Mouse (Mus musculus) cerebellum, postnatal 4 days (tissue): Measurements from ENCODE around the gene Gm44973.
A peak's percentile ranks its signal among the peaks of the same experiment; 100 is the strongest.
"Not testable (repeated sequence)": the region's sequence is repeated elsewhere in the genome, so short reads cannot be mapped to it uniquely, and the experiment has no call there.

Experiments
- DNase-seq, 2 experiments: peaks; one replicate each; pipeline ENCODE4 v3.0.0; 2022; ENCODE audit warnings: low spot score in 2 of 2, mixed read lengths in 1 of 2

Gene Gm44973

DNA sequence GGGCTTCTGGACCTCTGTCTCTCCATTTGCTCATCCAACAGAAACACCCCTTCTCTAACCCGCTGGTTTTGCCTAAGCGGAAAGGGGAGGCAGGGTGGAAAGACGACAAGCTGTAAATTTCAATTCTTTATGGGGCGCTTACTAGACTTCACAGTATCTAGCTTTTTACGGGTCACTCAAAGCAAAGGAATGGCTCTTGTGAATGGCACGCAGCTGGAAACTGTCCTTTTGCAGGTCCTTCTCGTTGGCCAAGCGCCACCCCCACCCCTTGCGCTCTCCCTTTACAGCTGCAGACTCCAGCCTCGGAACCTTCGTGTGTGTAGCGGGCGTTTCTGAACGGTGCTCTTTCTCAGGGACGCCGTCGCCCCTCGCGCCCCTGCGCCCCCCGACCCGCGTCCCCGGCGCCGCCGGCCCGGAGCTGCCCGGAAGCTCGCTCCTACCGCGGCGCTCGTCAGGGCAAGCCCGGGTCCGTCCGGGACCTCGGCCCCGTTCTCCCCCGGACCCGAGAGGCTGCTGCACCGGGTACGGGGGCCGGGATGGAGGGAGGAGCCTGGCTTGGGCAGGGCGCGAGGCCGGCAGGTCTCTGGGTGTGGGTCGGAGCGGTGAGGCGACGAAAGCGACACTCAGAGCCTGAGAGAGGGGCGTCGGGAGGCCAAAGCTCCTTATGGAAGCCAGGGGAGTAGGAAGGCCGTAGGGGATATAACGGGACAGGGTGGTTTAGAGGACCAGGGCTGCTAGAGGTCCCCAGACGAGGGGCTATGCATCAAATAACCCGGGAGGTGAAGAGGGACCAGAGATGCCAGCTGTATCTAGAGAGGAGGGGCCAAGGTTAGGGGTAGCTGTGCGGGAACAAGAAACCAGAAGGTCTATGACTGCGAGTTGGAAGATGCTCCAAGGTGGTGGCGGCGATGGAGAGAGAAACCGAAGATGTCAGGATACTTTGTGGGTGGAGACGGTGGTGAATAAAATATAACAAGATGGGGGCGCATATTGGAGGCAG, 36.2 kb downstream of the Gm44973 start, which contains the start of gene Zfp580:
TSS of gene Zfp580 (plus strand) at position 346 of the 1,000 bp plus-strand sequence.
- DNase-seq, result peak; percentile 70 to 83

DNA sequence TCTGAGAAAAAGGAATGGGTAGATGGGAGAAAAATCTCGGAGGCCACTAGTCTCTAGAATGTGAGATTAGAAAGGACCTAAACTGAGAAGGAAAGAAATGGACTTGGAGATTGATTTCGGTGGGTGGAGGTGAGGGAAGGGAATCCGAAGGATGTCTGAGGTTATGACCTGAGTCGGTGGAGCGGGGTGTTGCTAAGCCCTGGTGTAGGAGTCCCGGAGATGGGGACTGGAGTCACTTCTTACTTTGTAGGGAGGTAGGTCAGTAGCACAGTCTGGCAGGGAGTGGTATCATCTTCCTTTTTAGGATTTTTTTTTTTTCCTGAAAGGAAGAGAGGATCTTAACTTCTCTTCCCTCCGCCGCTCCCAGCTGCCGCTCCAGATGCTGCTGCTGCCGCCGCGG, 37.1 kb downstream of the Gm44973 start:
- no peak for DNase-seq

- no peak for DNase-seq
These were observed 37.6 kb downstream of the Gm44973 start for GRCm38 (mm10) chr7:5052931-5053343.

- no peak for DNase-seq
These were observed 38.3 kb downstream of the Gm44973 start for GRCm38 (mm10) chr7:5053456-5054179.

- peak in 1 of 2 experiments; percentile 45 for DNase-seq
These were observed 41.5 kb downstream of the Gm44973 start for GRCm38 (mm10) chr7:5056651-5057263.

GRCm38 (mm10) chr7:5057381-5057780, 42.1 kb downstream of the Gm44973 start:
- DNase-seq, result no peak

DNA sequence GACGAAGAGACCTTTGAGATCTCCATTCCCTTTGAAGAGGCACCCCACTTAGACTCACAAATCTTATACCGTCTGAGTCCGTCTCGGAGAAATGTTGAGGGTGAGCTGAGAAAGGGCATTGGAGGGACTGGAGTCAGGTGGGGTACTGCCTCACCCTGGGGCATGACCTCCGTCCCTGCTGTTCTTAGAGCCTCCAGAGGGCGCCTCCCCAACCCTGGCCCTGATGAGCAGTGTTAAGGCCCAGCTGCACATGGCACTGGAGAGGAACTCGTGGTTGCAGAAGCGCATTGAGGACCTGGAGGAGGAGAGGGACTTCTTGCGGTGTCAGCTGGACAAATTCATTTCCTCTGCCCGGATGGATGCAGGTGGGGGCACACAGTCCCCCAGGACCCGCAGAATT, 42.5 kb downstream of the Gm44973 start:
- DNase-seq, result no peak

DNA sequence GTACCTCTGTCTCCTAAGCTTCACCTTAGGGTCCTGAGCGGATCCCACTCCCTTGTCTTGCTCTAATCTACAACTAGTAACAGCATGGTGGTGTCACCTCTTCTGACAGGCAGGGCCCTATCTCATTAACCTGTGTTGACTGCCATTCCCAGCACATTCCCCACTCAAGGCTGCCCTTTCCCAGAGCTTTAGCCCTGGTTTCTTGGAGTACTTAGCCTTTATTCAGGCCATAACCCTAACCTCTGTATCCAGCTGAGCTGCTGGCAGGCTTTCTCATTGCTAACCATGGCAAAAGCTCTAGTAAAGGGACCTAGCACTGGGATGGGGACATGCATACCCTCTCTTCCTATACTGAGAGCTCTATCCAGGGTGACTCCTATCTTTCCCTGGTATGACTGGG, 43.3 kb downstream of the Gm44973 start:
- no peak for DNase-seq

- DNase-seq, result no peak
These were observed 44.1 kb downstream of the Gm44973 start for GRCm38 (mm10) chr7:5059421-5059820.

DNA sequence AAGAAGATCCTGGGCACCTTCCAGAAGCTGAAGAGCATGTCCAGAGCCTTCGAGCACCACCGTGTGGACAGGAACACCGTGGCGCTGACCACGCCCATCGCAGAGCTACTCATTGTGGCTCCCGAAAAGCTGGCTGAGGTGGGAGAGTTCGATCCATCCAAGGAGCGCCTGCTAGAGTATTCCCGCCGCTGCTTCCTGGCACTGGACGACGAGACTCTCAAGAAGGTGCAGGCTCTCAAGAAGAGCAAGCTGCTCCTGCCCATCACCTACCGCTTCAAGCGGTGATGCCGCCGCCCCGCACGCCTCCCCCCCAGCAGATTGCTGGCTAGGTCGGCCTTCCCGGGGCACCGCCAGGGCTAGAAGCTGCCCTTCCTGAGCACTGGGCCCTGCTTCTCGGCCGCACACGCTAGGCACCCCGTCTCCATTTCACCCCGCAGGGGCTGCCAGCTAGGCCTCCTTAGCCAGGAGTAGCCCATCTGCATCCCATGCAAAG, 45.0 kb downstream of the Gm44973 start:
- DNase-seq, result peak in 1 of 2 experiments; percentile 82

DNA sequence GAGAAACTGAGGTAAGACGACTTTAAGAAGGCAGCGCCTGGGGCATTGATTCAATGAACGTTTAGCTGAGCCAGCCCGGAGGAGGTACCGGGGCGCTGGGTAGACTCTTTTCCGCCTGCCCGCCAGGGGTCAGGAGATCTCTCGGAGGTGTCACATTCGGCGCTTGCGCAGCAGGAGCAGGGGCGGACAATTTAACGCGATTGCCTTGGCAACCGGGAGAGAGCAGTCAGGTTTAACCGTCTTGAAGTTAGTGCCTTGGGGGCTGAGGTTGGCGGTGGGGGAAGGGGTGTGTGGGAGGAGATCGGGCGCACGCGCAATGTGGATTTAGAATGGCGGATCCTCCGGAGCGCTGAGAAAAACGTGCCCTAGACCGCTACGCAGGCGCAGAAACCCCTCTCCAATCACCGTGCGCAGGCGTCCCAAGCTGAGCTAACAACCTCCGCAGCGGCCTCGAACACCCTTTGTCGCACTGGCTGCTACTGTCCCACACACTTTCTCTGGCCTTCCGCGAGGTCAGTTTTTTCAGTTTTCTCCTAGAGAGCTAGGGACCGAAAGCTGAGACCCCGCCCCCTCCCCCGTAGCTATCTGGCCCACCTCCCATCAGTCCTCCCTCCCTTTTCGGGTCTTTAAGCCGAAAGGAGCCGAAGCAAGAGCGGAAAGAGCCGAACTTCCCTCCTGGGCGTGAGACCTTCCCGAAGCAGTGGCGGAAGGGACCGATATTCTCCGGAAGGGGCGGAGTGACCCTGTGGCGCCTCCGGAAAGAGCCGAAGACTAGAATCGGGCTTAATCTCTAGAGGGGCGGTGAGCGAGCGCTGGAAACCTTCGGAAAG, 45.9 kb downstream of the Gm44973 start:
- DNase-seq, result peak; percentile 97 to 99

- peak; percentile 93 to 96 for DNase-seq
These were observed 46.6 kb downstream of the Gm44973 start, which contains the start of gene U2af2 for GRCm38 (mm10) chr7:5061774-5062359. U2af2 (plus strand) TSS chr7:5062143.

- no peak for DNase-seq
These were observed 47.2 kb downstream of the Gm44973 start for GRCm38 (mm10) chr7:5062360-5063001.

GRCm38 (mm10) chr7:5064886-5065285, 49.6 kb downstream of the Gm44973 start:
- DNase-seq, result no peak

GRCm38 (mm10) chr7:5073586-5073985, 58.3 kb downstream of the Gm44973 start:
- no peak for DNase-seq

- DNase-seq, result no peak
These were observed 59.7 kb downstream of the Gm44973 start for GRCm38 (mm10) chr7:5074984-5075383.

- no peak for DNase-seq
These were observed 61.6 kb downstream of the Gm44973 start for GRCm38 (mm10) chr7:5076931-5077330.

GRCm38 (mm10) chr7:5079365-5080009, 64.2 kb downstream of the Gm44973 start:
- not testable (repeated sequence) for DNase-seq

DNA sequence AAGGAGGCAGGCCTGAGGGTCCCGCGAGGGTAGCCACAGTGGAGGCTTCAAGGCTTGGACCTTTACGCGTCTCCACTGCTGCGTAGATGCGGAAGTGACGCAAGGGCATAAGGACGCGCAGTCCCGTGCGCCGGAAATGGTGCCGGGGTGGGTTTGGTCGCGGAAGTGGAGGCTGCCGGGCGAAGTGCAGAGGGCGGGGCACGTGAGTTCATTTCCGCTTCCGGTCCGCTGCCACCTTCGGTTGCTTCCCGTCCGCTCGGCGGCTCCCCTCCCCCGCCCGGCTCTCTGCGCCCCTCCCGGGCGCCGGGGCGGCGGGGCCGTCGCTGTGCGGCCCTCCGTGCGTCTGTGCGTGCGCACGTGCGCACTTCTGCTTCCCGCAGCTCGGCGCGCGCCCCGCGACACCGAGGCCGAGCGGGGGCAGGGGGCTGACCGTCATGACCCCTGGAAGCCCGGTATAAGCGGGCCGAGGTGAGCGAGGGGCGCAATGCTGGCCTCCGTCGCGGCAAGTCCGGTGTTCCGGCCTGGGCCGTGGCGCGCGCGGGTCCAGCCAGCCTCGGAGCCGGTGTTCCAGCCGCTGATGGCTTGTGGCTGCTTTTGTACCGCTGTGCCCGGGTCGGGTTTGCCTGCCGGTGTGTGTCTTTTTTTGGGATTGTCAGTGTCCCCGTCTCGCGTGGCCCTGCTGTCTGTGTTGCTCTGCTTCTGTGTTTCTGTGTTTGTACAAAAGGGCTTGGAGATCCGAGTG, 64.9 kb downstream of the Gm44973 start, which contains the start of gene Epn1:
TSS of gene Epn1 (plus strand) at position 226 of the 742 bp plus-strand sequence.
- DNase-seq, result peak; percentile 95 to 96
